Mouse (Mus musculus) MN1 (cell line): ENCODE measurements around the gene Cstad.

Experiments
- DNase-seq: peaks from one replicate; pipeline ENCODE4 v3.0.0-alpha.2; 2016; ENCODE audit warnings: low spot score

The Cstad gene

DNA sequence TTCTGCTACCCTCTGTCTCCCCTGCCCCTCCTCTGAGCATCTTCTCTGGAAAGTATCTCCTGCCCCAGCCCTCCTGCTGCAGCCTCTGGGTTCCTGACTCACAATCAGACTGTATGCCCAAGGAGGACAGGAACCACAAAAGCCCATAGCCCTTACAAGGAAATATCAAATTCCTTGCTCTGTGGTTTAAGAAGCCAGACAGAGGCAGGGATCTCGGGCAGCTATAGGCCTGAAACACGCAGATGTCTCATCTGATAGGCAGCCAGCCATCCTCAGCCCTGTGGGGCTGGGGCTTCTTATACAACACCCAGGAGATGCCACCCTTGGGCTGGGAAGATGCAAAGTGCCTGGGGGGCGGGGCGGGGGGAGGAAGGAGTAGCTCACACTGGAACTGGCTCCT is 956 bp downstream of the Cstad start:
- no peak for DNase-seq

GRCm38 (mm10) chr2:30599621-30600020 is 4.8 kb downstream of the Cstad start:
- DNase-seq, result peak; percentile 54

GRCm38 (mm10) chr2:30600291-30600690 is 5.5 kb downstream of the Cstad start:
- DNase-seq, result peak; percentile 52

GRCm38 (mm10) chr2:30600965-30601841 is 6.4 kb downstream of the Cstad start:
- peak; percentile 57 for DNase-seq

DNA sequence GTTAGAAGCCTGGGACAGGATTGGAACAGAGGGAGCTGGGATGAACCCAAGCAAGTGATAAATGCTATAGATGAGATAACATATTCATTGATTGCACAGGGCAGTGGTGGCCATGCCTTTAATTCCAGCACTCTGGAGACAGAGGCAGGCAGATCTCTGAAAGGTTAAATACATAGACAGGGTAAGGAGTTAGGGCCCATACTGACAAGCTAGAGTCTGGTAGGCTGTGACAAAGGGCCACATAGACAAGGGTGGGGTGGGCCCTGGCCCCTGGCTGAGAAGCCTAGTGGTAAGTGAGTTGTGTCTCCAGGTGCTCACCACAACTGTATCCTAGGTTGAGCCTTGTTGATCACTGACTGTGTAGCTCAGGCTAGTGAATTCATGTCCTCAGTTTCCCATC is 7.6 kb downstream of the Cstad start:
- DNase-seq, result no peak

GRCm38 (mm10) chr2:30603731-30604130 is 8.9 kb downstream of the Cstad start:
- no peak for DNase-seq

- no peak for DNase-seq
Observed at GRCm38 (mm10) chr2:30604880-30605761, 10.3 kb downstream of the Cstad start.

DNA sequence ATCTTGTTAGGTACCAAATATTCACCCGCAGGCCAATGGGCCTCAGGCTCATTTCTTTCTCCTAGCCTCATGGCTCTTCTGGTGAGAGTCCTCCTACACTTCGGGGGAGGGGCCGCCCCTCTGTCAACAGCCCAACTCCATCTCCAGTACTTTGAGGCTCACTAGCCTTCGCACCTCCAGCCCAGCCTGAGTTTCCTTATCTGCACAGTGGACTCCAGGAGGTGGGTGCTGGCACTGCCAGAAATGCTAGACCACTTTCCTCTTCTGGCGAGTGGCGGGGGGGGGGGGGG is 10.9 kb downstream of the Cstad start:
- DNase-seq, result no peak

GRCm38 (mm10) chr2:30606621-30607052 is 11.8 kb downstream of the Cstad start:
- no peak for DNase-seq

GRCm38 (mm10) chr2:30607941-30608340 is 13.1 kb downstream of the Cstad start:
- DNase-seq, result no peak

DNA sequence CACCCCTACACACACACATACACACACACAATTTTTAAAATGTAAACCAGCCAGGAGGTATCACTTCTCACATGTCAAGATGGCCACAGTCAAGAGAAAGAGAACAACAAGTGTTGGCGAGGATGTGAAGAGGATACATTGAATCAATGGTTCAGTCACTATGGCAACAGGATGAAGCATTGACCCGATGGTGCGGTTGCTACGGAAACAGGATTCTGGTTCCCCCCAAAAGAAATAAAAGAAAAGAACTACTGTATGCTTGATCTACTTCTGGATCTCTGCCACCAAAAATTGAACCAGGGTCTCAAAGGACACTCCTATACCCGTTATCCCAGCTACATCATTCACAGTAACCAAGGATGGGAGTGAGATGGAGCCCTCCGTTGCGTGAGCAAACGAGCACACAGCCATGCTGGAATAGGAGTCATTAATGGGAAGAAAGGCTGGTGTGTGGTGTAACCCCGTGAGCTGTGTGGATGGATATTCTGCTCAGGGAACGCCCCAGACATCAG is 13.9 kb downstream of the Cstad start:
- DNase-seq, result no peak

- peak; percentile 83 for DNase-seq
Observed at GRCm38 (mm10) chr2:30613574-30613973, 18.7 kb downstream of the Cstad start.

DNA sequence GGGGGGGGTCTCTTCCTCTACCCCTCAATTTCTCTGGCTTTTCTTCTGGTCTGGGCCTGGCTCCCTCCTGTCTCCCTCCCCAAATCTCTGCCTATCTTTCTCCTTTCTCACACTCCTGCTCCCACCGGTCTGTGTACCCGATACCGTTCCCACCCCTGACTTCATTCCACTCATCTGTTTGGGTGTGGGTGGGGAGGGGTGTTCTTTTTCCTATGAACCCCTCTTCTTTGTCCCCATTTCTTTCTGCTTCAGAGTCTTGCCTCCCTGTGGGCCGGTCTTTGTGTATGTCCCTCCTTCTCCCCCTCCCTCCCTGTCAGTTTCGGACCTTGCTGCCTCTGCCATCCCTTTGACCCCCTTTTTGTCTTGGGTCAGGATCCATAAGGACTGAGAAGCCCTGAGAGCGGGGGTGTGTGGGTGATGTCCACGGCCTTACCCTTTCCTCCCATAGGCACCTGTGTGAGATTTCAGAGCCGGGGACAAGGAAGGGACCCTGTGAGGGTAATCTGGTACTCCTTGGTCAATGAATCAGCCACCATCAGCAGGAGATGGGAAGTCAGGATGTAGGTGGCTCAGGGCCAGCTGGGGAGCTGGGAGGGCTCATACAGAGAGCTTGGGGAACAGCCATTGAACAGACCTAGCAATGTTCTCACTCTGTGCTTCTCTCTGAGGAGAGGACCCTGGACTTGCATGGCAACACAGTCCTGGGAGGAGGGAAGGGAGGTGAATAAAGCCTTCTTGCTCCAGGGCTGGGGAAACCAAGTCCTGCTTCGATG is 19.5 kb downstream of the Cstad start:
- DNase-seq, result peak; percentile 20

DNA sequence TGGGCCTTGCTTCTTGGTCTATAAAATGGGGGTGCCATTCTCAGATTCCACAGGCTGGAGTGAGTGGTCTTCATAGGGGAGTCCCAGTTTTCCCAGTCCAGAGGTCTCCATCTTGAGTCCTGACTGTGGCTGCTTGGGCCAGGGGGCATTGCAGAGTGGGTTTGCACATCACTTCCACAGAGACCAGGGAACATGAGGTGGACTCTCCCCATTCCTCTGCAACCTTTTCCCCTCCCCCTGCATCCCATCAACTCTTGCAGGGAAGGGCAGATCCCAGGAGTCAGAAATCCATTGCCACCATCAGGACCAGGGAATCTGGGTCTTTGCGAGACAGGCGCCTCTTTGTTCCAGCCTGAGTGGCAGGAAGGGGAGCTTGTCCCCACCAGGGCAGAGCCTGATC is 21.0 kb downstream of the Cstad start:
- DNase-seq, result no peak

GRCm38 (mm10) chr2:30616464-30616863 is 21.6 kb downstream of the Cstad start:
- no peak for DNase-seq

DNA sequence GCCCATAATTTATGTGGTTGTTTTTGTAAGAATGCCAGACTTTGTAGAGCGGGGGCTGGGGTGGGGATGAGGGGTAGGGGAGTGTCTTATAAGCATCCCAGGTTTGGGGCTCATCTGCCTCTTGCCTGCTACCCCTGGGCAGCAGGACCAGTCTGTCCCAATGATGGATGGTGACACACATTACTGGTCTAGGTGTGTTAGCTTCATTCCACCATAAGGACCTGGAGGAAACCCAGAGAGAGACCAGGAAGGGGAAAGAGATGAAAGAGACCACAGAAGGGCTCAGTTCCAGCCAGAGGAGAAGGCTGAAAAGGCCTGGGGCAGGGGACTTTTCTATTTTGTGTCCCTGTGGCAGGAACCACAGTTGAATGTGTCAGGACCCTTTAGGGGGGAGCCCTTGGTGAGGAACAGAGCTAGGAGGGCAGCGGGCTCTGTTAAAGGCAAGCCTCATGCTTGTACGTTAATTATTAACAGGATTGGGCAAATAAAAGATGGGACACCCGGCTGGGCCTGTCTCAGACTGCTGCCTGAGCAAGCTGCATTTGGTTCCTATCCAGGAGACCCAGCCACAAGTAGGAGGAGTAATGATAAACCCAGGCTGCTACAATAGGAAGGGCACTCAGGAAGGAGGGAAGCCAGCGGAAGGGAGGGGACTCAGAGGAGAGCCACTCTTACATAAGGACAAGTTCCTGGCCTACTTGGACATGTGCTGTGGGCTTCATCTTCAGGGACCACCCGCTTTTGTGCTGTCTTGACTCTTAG is 23.8 kb downstream of the Cstad start:
- no peak for DNase-seq

- DNase-seq, result no peak
Observed at GRCm38 (mm10) chr2:30623873-30624272, 29.0 kb downstream of the Cstad start.

GRCm38 (mm10) chr2:30625296-30625826 is 30.5 kb downstream of the Cstad start:
- DNase-seq, result no peak

DNA sequence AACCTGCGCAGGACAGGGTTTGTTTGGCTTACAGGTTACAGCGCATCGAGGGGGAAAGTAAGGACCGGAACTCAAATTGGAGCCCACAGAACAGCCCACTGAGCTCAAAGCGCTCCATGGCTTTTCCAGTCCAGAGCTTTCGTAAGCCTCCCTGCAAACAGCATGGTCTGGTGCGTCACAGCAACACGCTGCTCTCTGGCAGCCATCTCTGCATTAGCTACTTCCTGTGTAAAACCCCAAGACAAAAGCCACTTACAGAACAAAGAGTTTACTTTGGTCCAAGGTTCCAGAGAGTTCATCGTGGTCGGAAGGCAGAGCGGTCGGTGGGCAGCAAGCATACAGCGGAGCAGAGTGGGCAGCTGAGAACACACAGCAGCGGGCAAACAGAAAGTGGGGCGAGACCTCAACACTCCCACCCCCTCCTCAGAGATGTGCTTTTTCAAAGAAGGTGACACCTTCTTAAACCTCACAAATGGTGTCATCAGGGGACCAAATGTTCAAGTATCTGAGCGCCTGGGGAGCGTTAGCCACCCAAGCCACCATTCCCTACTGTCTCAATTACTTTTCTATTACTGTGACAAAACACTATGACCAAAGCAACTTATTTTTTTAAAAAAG is 31.3 kb downstream of the Cstad start:
- no peak for DNase-seq

DNA sequence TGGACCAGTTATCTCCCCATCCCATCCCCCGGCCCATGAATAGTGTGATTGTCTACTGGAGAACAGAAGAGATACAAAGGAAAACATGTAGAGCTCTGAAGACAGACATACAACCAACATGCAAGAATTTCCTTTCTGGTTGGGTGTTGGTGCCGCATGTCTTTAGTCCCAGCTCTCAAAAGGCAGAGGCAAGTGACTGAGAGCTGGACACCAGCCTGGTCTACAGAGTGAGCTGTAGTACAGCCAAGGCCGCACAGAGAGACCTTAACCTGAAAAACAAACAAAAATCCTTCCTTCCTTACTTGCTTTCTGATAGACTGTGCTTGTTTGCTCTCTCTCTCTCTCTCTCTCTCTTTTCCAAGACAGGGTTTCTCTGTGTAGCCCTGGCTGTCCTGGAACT is 32.5 kb downstream of the Cstad start:
- no peak for DNase-seq

DNA sequence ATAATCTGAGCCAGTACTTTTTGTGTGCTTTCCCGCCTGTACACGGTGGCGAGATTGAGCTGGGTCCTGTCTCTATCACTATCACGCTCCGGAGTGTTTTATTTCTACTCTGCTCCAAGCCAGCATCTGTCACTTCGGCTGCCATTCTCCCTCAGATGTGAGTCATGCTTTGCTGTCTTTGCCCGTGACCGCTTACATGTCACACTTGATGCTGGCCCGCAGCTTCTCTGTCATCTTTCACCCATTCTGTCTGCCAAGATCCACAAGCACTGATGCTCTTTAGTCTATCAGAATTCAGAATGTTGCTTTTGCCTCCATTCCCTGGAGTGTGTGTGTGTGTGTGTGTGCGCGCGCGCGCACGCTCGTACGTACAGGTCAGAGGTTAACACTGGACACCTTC is 33.5 kb downstream of the Cstad start:
- DNase-seq, result no peak
